Mouse (Mus musculus): ENCODE measurements around the gene Gm45837. TPM values are rescaled to one million over a fixed set of nuclear protein-coding genes. Genes with fewer than 3 reads are reported as not detected.
A peak's percentile ranks its signal among the peaks of the same experiment; 100 is the strongest.

The Gm45837 gene
- polyA plus RNA-seq, 1 experiment from 2014 or later = not detected

- H3K27me3 ChIP-seq (replicated peaks; ENCODE audit: control insufficient read depth, insufficient read depth, low read length) = no peaks in the 10 kb centered on the region
- H3K36me3 ChIP-seq (ENCODE audit: control insufficient read depth, insufficient read depth) = no peaks in the 10 kb centered on the region
- H3K4me1 ChIP-seq (replicated peaks; ENCODE audit: control insufficient read depth, insufficient read depth, low read length) = peaks cover 43% of the 10 kb centered on the region
- H3K4me2 ChIP-seq (ENCODE audit: low read length) = no peak overlapping the region
- no peak overlapping the region for H3K9ac ChIP-seq (replicated peaks; ENCODE audit: low read depth, low read length)
- no peaks in the 10 kb centered on the region for H3K9me3 ChIP-seq (ENCODE audit: control insufficient read depth, low read length)
- ATAC-seq = no peak
- no peak overlapping the region for H3K27ac ChIP-seq (ENCODE audit: low read length)
- no peak overlapping the region for H3K4me3 ChIP-seq (replicated peaks; ENCODE audit: low read length)
- 61% methylated on average over 14 of the region's 14 CpGs for WGBS
Observed at GRCm38 (mm10) chr7:101465392-101465791, 54.7 kb downstream of the Gm45837 start.

GRCm38 (mm10) chr7:101465850-101466580 is 55.3 kb downstream of the Gm45837 start:
- H3K4me2 ChIP-seq (ENCODE audit: low read length) = no peak overlapping the region
- no peak overlapping the region for H3K9ac ChIP-seq (replicated peaks; ENCODE audit: low read depth, low read length)
- no peaks in the 10 kb centered on the region for H3K36me3 ChIP-seq (ENCODE audit: control insufficient read depth, insufficient read depth)
- 92% methylated on average over 8 of the region's 8 CpGs for WGBS
- H3K9me3 ChIP-seq (ENCODE audit: control insufficient read depth, low read length) = no peaks in the 10 kb centered on the region
- no peak for ATAC-seq
- H3K27ac ChIP-seq (ENCODE audit: low read length) = no peak overlapping the region
- H3K27me3 ChIP-seq (replicated peaks; ENCODE audit: control insufficient read depth, insufficient read depth, low read length) = no peaks in the 10 kb centered on the region
- H3K4me1 ChIP-seq (replicated peaks; ENCODE audit: control insufficient read depth, insufficient read depth, low read length) = peaks cover 37% of the 10 kb centered on the region
- H3K4me3 ChIP-seq (replicated peaks; ENCODE audit: low read length) = no peak overlapping the region

GRCm38 (mm10) chr7:101466581-101467081 is 55.9 kb downstream of the Gm45837 start:
- peaks cover 36% of the 10 kb centered on the region for H3K4me1 ChIP-seq (replicated peaks; ENCODE audit: control insufficient read depth, insufficient read depth, low read length)
- no peak for ATAC-seq
- no peaks in the 10 kb centered on the region for H3K9me3 ChIP-seq (ENCODE audit: control insufficient read depth, low read length)
- H3K9ac ChIP-seq (replicated peaks; ENCODE audit: low read depth, low read length) = no peak overlapping the region
- no peaks in the 10 kb centered on the region for H3K36me3 ChIP-seq (ENCODE audit: control insufficient read depth, insufficient read depth)
- no peak overlapping the region for H3K4me2 ChIP-seq (ENCODE audit: low read length)
- WGBS = 81% methylated on average over 6 of the region's 6 CpGs
- no peak overlapping the region for H3K4me3 ChIP-seq (replicated peaks; ENCODE audit: low read length)
- H3K27me3 ChIP-seq (replicated peaks; ENCODE audit: control insufficient read depth, insufficient read depth, low read length) = no peaks in the 10 kb centered on the region
- H3K27ac ChIP-seq (ENCODE audit: low read length) = no peak overlapping the region

GRCm38 (mm10) chr7:101471423-101471822 is 60.7 kb downstream of the Gm45837 start:
- Histone ChIP-seq H3K27ac (ENCODE audit: low read length) (no peak overlapping the region), H3K4me1 (replicated peaks; ENCODE audit: control insufficient read depth, insufficient read depth, low read length) (peaks cover 13% of the 10 kb centered on the region), H3K9ac (replicated peaks; ENCODE audit: low read depth, low read length) (no peak overlapping the region), H3K4me3 (replicated peaks; ENCODE audit: low read length) (no peak overlapping the region), H3K9me3 (ENCODE audit: control insufficient read depth, low read length) (no peaks in the 10 kb centered on the region), H3K36me3 (ENCODE audit: control insufficient read depth, insufficient read depth) (no peaks in the 10 kb centered on the region), H3K27me3 (replicated peaks; ENCODE audit: control insufficient read depth, insufficient read depth, low read length) (no peaks in the 10 kb centered on the region), H3K4me2 (ENCODE audit: low read length) (no peak overlapping the region)
- WGBS = 90% methylated on average over 2 of the region's 2 CpGs
- ATAC-seq = no peak

- Histone ChIP-seq H3K9ac (replicated peaks; ENCODE audit: low read depth, low read length) (no peak overlapping the region), H3K9me3 (ENCODE audit: control insufficient read depth, low read length) (no peaks in the 10 kb centered on the region), H3K4me2 (ENCODE audit: low read length) (no peak overlapping the region), H3K27me3 (replicated peaks; ENCODE audit: control insufficient read depth, insufficient read depth, low read length) (no peaks in the 10 kb centered on the region), H3K4me3 (replicated peaks; ENCODE audit: low read length) (no peak overlapping the region), H3K27ac (ENCODE audit: low read length) (peak overlapping the region; percentile 8; the same call in 1 of the 2 replicates), H3K4me1 (replicated peaks; ENCODE audit: control insufficient read depth, insufficient read depth, low read length) (peaks cover 8% of the 10 kb centered on the region; the same call in 1 of the 2 replicates), H3K36me3 (ENCODE audit: control insufficient read depth, insufficient read depth) (no peaks in the 10 kb centered on the region)
- ATAC-seq = no peak
- WGBS = 55% methylated on average over 3 of the region's 3 CpGs
Observed at GRCm38 (mm10) chr7:101471968-101472480, 61.3 kb downstream of the Gm45837 start.

GRCm38 (mm10) chr7:101472598-101473558 is 62.2 kb downstream of the Gm45837 start:
- Histone ChIP-seq H3K9ac (replicated peaks; ENCODE audit: low read depth, low read length) (no peak overlapping the region), H3K27ac (ENCODE audit: low read length) (no peak overlapping the region), H3K27me3 (replicated peaks; ENCODE audit: control insufficient read depth, insufficient read depth, low read length) (no peaks in the 10 kb centered on the region), H3K36me3 (ENCODE audit: control insufficient read depth, insufficient read depth) (no peaks in the 10 kb centered on the region), H3K4me1 (replicated peaks; ENCODE audit: control insufficient read depth, insufficient read depth, low read length) (peaks cover 5% of the 10 kb centered on the region; the same call in 1 of the 2 replicates), H3K9me3 (ENCODE audit: control insufficient read depth, low read length) (no peaks in the 10 kb centered on the region), H3K4me3 (replicated peaks; ENCODE audit: low read length) (no peak overlapping the region), H3K4me2 (ENCODE audit: low read length) (no peak overlapping the region)
- 54% methylated on average over 10 of the region's 10 CpGs for WGBS
- no peak for ATAC-seq

- H3K4me3 ChIP-seq (replicated peaks; ENCODE audit: low read length) = no peak overlapping the region
- no peaks in the 10 kb centered on the region for H3K9me3 ChIP-seq (ENCODE audit: control insufficient read depth, low read length)
- no peaks in the 10 kb centered on the region for H3K27me3 ChIP-seq (replicated peaks; ENCODE audit: control insufficient read depth, insufficient read depth, low read length)
- H3K9ac ChIP-seq (replicated peaks; ENCODE audit: low read depth, low read length) = no peak overlapping the region
- peaks cover 5% of the 10 kb centered on the region; the same call in 1 of the 2 replicates for H3K4me1 ChIP-seq (replicated peaks; ENCODE audit: control insufficient read depth, insufficient read depth, low read length)
- 87% methylated on average over 5 of the region's 5 CpGs for WGBS
- H3K36me3 ChIP-seq (ENCODE audit: control insufficient read depth, insufficient read depth) = no peaks in the 10 kb centered on the region
- H3K27ac ChIP-seq (ENCODE audit: low read length) = no peak overlapping the region
- no peak overlapping the region for H3K4me2 ChIP-seq (ENCODE audit: low read length)
- no peak for ATAC-seq
Observed at GRCm38 (mm10) chr7:101474399-101474811, 63.7 kb downstream of the Gm45837 start.

- Histone ChIP-seq H3K27ac (ENCODE audit: low read length) (no peak overlapping the region), H3K27me3 (replicated peaks; ENCODE audit: control insufficient read depth, insufficient read depth, low read length) (no peaks in the 10 kb centered on the region), H3K4me2 (ENCODE audit: low read length) (no peak overlapping the region), H3K4me1 (replicated peaks; ENCODE audit: control insufficient read depth, insufficient read depth, low read length) (peaks cover 5% of the 10 kb centered on the region; the same call in 1 of the 2 replicates), H3K9ac (replicated peaks; ENCODE audit: low read depth, low read length) (no peak overlapping the region), H3K36me3 (ENCODE audit: control insufficient read depth, insufficient read depth) (no peaks in the 10 kb centered on the region), H3K9me3 (ENCODE audit: control insufficient read depth, low read length) (no peaks in the 10 kb centered on the region), H3K4me3 (replicated peaks; ENCODE audit: low read length) (no peak overlapping the region)
- ATAC-seq = no peak
- WGBS = 79% methylated on average over 3 of the region's 3 CpGs
Observed at GRCm38 (mm10) chr7:101476028-101476427, 65.3 kb downstream of the Gm45837 start.

- H3K36me3 ChIP-seq (ENCODE audit: control insufficient read depth, insufficient read depth) = no peaks in the 10 kb centered on the region
- H3K27me3 ChIP-seq (replicated peaks; ENCODE audit: control insufficient read depth, insufficient read depth, low read length) = no peaks in the 10 kb centered on the region
- no peaks in the 10 kb centered on the region for H3K9me3 ChIP-seq (ENCODE audit: control insufficient read depth, low read length)
- H3K4me3 ChIP-seq (replicated peaks; ENCODE audit: low read length) = no peak overlapping the region
- no peak for ATAC-seq
- H3K4me1 ChIP-seq (replicated peaks; ENCODE audit: control insufficient read depth, insufficient read depth, low read length) = peaks cover 5% of the 10 kb centered on the region; the same call in 1 of the 2 replicates
- H3K9ac ChIP-seq (replicated peaks; ENCODE audit: low read depth, low read length) = no peak overlapping the region
- H3K27ac ChIP-seq (ENCODE audit: low read length) = no peak overlapping the region
- WGBS = 70% methylated on average over 4 of the region's 4 CpGs
- no peak overlapping the region for H3K4me2 ChIP-seq (ENCODE audit: low read length)
Observed at GRCm38 (mm10) chr7:101476493-101476892, 65.8 kb downstream of the Gm45837 start.

Measured in forebrain, embryonic 16.5 days (tissue).